Mouse (Mus musculus) limb, embryonic 10.5 days (tissue): ENCODE results near the gene Olfr744. TPM values are rescaled to one million over a fixed set of nuclear protein-coding genes. Genes with fewer than 3 reads are reported as not detected.
"Not testable (repeated sequence)": the region's sequence is repeated elsewhere in the genome, so short reads cannot be mapped to it uniquely, and the experiment has no call there.

ENCODE experiments used
- DNase-seq: peaks from one replicate; pipeline ENCODE4 v3.0.0-alpha.2; 2017; ENCODE audit warnings: low spot score
- H3K27ac ChIP-seq: fragments of 300-500 bp; sonication (generic); 2 replicates; pipeline ENCODE4 v1.5.1; 2016; ENCODE audit warnings: mild to moderate bottlenecking
- H3K27me3 ChIP-seq: fragments of 300-500 bp; sonication (generic); 2 replicates; pipeline ENCODE4 v1.6.1; 2016; ENCODE audit warnings: low read depth, mild to moderate bottlenecking; ENCODE audit not compliant: poor library complexity, severe bottlenecking
- H3K36me3 ChIP-seq: fragments of 300-500 bp; sonication (generic); 2 replicates; pipeline ENCODE4 v1.6.1; 2016; ENCODE audit warnings: mild to moderate bottlenecking, moderate library complexity
- H3K4me1 ChIP-seq: fragments of 300-500 bp; sonication (generic); 2 replicates; pipeline ENCODE4 v1.6.1; 2016
- H3K4me3 ChIP-seq: fragments of 300-500 bp; sonication (generic); 2 replicates; pipeline ENCODE4 v1.5.1; 2016; ENCODE audit warnings: mild to moderate bottlenecking, moderate library complexity
- H3K9me3 ChIP-seq: fragments of 300-500 bp; sonication (generic); replicated peaks from 2 replicates; pipeline ENCODE4 v1.6.1; 2016; ENCODE audit warnings: mild to moderate bottlenecking
- WGBS: fragments of 180-500 bp; shearing (Covaris S2); methylation state at CpG from one replicate; pipeline ENCODE4 v1.1.7; 2016; 5-methylcytosine and 5-hydroxymethylcytosine counted together
- polyA plus RNA-seq: library from polyadenylated mRNA; unstranded; fragments of >200 nt; fragmentation: Nextera tagmentation; extraction: Ambion mirVana; gene quantifications from 2 replicates; pipeline ENCODE4 v1.2.1, GENCODE M21; 2016

The Olfr744 gene
- polyA plus RNA-seq: not detected in 2 replicates

DNA sequence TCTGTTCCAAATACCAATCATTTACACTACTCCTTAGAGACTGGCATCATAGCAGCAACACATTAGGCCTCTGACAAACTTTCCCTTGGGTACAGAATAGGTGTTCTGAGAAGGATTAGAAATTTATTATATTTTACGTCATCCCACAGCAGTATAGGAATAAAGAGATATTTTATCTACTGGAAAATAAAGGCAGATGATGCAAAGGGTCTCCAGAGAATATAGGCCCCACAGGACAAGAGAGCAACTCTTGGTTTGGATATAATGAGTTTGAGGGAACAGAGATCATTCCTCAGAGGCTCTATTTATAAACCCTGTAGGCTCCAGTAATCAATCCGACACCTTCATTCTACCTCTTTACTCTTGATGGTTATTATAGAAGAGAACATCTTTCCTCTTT is at the start of gene Olfr744:
Gene Olfr744 (plus strand): TSS at position 301 of the 400 bp plus-strand sequence.
- Histone ChIP-seq H3K27ac (no peak within 1 kb of the TSS), H3K9me3 (no peaks in the 10 kb centered on the region), H3K27me3 (no peaks in the 10 kb centered on the region), H3K4me3 (no peak within 1 kb of the TSS), H3K36me3 (no peaks in the 10 kb centered on the region), H3K4me1 (no peaks in the 10 kb centered on the region)
- DNase-seq: no peak
- 93% methylated on average over 2 of the region's 2 CpGs for WGBS

DNA sequence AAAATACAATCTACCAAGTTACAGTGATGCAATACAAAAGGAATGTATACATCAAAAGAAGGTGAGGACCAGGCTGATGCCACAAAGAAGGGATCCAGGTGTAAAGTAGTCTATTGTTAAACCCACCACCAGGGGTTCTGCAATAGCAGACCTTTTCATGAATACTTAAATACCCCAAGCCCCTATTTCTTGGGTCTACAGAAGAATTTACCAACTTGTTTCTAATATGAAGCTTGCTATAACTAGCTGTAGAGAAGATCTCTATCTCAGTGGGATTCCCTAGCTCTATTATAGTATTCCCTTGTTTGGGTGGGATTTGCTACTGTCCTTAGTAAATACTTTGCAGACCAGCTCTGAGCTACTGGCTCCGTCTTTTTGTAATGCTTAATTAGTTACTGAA is 41.6 kb upstream of the Olfr744 start:
- WGBS: 83% methylated on average over 1 of the region's 1 CpGs

DNA sequence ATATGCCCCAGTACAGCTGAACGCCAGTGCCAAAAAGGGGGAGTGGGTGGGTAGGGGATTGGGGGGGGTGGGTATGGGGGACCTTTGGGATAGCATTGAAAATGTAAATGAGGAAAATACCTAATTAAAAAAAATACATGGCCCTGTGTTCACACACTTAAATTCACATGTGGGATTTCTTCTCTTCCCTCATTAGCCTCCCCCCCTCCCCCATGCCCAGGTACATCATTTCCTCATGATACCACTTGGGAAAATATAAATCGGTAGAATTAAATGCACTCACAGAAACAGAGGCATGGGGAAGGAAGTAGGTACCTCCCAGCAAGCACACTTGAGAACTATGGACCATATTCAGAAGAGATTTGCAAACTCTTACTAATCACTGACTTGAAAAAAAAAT is 24.4 kb downstream of the Olfr744 start, which contains the start of gene Olfr745:
Gene Olfr745 (plus strand): TSS at position 301 of the 400 bp plus-strand sequence.
- no peaks in the 10 kb centered on the region for H3K4me1 ChIP-seq
- H3K9me3 ChIP-seq: no peaks in the 10 kb centered on the region
- H3K36me3 ChIP-seq: no peaks in the 10 kb centered on the region
- H3K27ac ChIP-seq: no peak within 1 kb of the TSS
- no peak within 1 kb of the TSS for H3K4me3 ChIP-seq
- 83% methylated on average over 2 of the region's 2 CpGs for WGBS
- no peak for DNase-seq
- H3K27me3 ChIP-seq: no peaks in the 10 kb centered on the region

More for the DNA sequence above, 41.6 kb upstream of the Olfr744 start:
- DNase-seq, H3K4me3 ChIP-seq, H3K27ac ChIP-seq, H3K9me3 ChIP-seq, H3K36me3 ChIP-seq, H3K27me3 ChIP-seq, H3K4me1 ChIP-seq: not testable (repeated sequence)

DNA sequence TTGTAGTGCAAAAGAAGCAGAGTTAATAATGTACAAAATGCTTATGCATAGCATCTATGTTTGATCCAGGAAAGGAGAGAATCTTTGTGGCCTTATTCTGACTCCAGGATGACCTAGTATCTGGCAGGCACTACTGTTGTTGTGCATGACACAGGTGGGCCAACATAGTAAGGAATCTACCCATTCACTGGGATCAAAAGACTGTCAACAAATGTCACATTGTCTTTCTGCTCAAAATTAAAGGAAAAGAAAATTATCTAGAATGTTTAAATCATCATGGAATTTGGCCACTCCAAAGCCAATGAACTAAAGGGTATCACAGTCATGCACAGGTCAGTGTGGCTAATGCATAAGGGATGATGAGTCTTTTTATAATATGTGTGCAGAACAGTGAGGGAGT is 32.1 kb downstream of the Olfr744 start, which contains the start of gene Olfr746:
Gene Olfr746 (plus strand): TSS at position 301 of the 400 bp plus-strand sequence.
- Histone ChIP-seq H3K9me3 (no peaks in the 10 kb centered on the region), H3K27ac (no peak within 1 kb of the TSS), H3K36me3 (no peaks in the 10 kb centered on the region), H3K27me3 (no peaks in the 10 kb centered on the region), H3K4me3 (no peak within 1 kb of the TSS), H3K4me1 (no peaks in the 10 kb centered on the region)
- no peak for DNase-seq

Other genes starting within 250 kb of the Olfr744 start
- not detected in 2 replicates for gene Olfr736, start 233.7 kb upstream of the Olfr744 start, polyA plus RNA-seq
- not detected in 2 replicates for gene Olfr738, start 207.3 kb upstream of the Olfr744 start, polyA plus RNA-seq
- not detected in 2 replicates for gene Olfr739, start 196.3 kb upstream of the Olfr744 start, polyA plus RNA-seq
- gene Olfr740, start 169.3 kb upstream of the Olfr744 start, polyA plus RNA-seq: not detected in 2 replicates
- not detected in 2 replicates for gene Olfr741, start 142.1 kb upstream of the Olfr744 start, polyA plus RNA-seq
- not detected in 2 replicates for gene Olfr742, start 111.3 kb upstream of the Olfr744 start, polyA plus RNA-seq
- gene Olfr743, start 93.0 kb upstream of the Olfr744 start, polyA plus RNA-seq: not detected in 2 replicates
- not detected in 2 replicates for gene Olfr745, start 24.5 kb downstream of the Olfr744 start, polyA plus RNA-seq
- not detected in 2 replicates for gene Olfr746, start 32.2 kb downstream of the Olfr744 start, polyA plus RNA-seq
- not detected in 2 replicates for gene Olfr747, start 78.3 kb downstream of the Olfr744 start, polyA plus RNA-seq
- gene Olfr748, start 92.5 kb downstream of the Olfr744 start, polyA plus RNA-seq: not detected in 2 replicates
- not detected in 2 replicates for gene Olfr749, start 130.2 kb downstream of the Olfr744 start, polyA plus RNA-seq
- gene Ttc5, start 170.6 kb downstream of the Olfr744 start, polyA plus RNA-seq: 91.9 and 96.1 TPM in 2 replicates
- not detected in 2 replicates for gene Ccnb1ip1, start 192.9 kb downstream of the Olfr744 start, polyA plus RNA-seq
- 63.3 and 77.2 TPM in 2 replicates for gene Parp2, start 193.0 kb downstream of the Olfr744 start, polyA plus RNA-seq